Mouse (Mus musculus) lung, postnatal 10 days (tissue): ENCODE measurements at regions not wholly inside any gene's neighbourhood (a gene's known extent, or its start where the extent isn't known, plus 50 kb on each side); places are given as distances from the start of the nearest gene placed in this dataset.
"Not testable (repeated sequence)": the region's sequence is repeated elsewhere in the genome, so short reads cannot be mapped to it uniquely, and the experiment has no call there.

Source experiments
- DNase-seq: peaks from one replicate; pipeline ENCODE4 v3.0.0; 2021

DNA sequence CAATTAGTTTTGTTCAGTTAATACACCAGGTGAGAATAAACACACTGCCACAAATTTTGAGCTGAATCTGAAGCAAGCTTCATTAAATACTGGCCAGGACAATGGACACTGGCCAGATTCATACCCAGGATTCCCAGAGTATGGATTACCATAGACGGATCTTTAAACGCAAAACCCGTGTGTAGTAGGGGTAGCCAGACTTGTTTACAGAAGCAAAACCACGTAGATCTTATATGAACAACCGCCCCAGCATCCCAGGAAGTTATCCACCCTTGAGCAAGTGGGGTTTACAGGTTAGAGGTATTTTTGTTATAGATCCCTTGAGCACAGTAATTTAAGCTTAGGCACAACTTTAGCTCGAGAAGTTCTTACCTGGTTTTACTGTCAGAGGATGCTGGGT, 71.1 kb upstream of the Ezr start:
- no peak for DNase-seq

DNA sequence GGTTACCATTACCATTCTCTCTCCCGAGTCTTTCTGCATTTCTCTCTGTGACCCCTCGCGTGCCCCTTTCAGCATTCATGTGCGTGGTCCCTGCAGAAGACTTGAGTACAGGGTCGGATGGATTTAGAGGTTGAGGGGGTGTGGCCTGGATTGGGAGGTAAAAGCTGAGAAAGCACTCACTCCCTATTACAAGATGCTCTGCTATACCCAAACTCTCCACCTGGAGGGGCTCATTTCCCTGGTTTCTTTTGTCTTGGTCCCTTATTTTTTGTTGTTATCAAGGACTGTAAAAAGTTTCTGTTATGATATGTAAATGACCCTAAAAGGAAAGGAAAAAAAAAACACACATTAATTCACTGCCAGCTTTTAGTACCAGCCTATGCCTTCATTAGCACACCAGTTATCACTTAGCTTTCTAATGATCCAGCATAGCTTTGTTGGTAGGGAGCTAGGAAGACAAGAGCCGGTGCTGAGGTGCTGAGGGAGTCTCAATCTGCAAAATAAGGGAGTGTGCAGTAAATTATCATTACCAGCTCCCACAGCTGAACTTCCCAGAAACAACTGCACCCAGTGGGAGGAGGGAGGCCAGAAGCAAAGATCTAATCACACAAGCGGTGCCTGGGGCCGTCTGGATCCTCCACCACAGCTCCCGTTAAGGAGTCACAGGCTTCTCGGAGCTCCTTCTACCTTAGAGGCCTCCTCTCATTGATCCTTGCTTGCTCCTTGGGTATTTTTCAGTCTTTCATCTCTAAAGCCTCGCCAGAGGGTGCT, 69.8 kb upstream of the Ezr start:
- DNase-seq = peak; percentile 64

DNA sequence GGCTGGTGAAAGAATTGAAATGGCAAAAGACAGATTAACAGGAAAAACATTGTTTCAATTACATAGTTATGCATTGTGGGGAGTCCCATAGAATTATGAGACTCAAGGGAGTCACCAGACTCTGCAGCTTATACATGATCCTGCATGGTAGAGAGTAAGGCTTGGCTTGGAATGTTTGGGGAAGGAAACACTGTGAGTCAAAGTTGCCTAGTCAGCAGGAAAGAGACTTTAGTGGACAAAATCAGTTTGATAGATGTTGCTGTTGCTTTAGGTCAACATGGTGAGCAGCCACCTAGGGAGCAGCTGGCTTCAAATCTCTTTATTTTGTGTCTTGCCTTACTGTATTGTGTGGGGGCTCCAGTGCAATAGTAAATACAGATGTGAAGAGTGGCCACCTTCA, 67.9 kb upstream of the Ezr start:
- DNase-seq = no peak

GRCm38 (mm10) chr17:6841781-6842465, 59.3 kb upstream of the Ezr start:
- DNase-seq = not testable (repeated sequence)

- DNase-seq = peak; percentile 86
These were observed 52.8 kb upstream of the Ezr start for GRCm38 (mm10) chr17:6835333-6835916.
